Mouse (Mus musculus): ENCODE data around the gene Zfp949.

DNA sequence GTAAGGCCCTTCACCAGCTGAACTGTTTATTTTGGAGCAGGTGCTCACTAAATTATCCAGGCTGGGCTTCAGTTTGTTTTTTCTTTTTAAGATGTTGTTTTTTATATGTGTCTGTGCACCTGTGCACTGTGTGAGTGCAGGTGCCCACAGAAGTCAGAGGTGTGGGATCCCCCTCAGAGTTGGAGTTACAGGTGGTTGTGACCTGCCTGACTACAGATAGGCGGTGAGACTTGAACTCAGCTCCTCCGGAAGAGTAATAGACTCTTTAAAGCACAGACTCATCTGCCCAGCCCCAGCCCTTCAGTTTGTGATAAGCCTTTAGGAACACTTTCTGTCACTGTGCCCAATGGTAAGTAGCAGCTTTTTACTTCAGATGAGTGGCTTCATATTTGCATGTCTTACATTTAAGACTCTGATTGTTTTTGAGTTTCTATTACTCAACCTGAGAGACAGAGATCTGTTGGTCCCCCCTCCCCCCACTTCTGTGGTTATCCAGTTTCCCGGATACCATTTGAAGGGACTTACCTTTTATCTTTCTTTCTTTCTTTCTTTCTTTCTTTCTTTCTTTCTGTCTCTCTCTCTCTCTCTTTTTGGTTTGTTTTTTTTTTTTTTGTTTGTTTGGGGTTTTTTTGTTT is 31.3 kb upstream of the Zfp949 start:
- TF ChIP-seq POLR2A (IDR thresholded peaks at IDR 0.05; ENCODE audit: borderline replicate concordance, low read depth, low read length) (no peak), CTCF (IDR thresholded peaks at IDR 0.05; ENCODE audit: low read depth, low read length) (no peak)

All from bone marrow macrophage, adult 2 months (primary cell).